Mouse (Mus musculus) brain, embryonic 14.5 days (tissue): ENCODE results near the gene Hs3st3b1.

Source experiments
- CTCF ChIP-seq: fragments of 200-500 bp; IDR thresholded peaks from 2 replicates; pipeline ENCODE4 v1.5.1; 2012; ENCODE audit warnings: inconsistent platforms, mild to moderate bottlenecking, moderate library complexity, borderline replicate concordance; ENCODE audit not compliant: insufficient read depth, insufficient read length; ENCODE audit errors: extremely low read depth
- POLR2A ChIP-seq: fragments of 200-500 bp; IDR thresholded peaks from 2 replicates; pipeline ENCODE4 v1.6.1; 2012; ENCODE audit warnings: mild to moderate bottlenecking, inconsistent platforms, borderline replicate concordance; ENCODE audit not compliant: poor library complexity, insufficient read depth, insufficient read length, severe bottlenecking; ENCODE audit errors: extremely low read depth

DNA sequence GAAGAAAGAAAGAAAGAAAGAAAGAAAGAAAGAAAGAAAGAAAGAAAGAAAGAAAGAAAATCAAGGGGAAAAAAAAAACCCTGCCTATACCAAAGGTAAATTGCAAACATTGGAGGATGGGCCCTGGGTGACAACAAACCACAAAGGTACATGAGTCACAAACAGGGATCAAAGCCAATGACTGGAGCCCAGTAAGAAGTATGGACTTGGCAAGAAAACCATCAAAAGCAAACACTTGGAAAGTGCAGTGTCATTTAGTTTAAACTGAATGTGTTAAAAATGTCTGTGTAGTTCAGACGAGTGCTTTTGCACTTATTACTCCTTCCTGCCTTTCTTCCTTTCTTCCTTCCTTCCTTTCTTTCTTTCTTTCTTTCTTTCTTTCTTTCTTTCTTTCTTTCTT lies 59.3 kb downstream of the Hs3st3b1 start:
- TF ChIP-seq CTCF (no peak), POLR2A (no peak)
